Mouse (Mus musculus) adrenal gland (tissue): ENCODE results near the gene Zbtb37.

ENCODE experiments used
- intact Hi-C: fragments of 180-260 bp; cut with DNase I; formaldehyde crosslinking; loops from one replicate; pipeline ENCODE4 v1.15.1; 2025
- long read RNA-seq, 2 experiments: library from polyadenylated mRNA; unstranded; transcript quantifications; one replicate each; pipeline ENCODE4 v2.0.0; 2020; ENCODE audit warnings: borderline replicate concordance in 1 of 2; ENCODE audit not compliant: insufficient replicate concordance in 1 of 2

The Zbtb37 gene
- long read RNA-seq, experiment 1, partial matches to known transcripts: 0 of 1 reads
- long read RNA-seq, experiment 1, other reads (novel, unspliced or antisense): 0 of 1 reads
- long read RNA-seq, experiment 2: 0 reads

GRCm38 (mm10) chr1:161034435-161035280 lies at the start of gene Zbtb37:
Gene Zbtb37, minus strand, starts transcription at chr1:161034849.
- intact Hi-C loops: loop anchor here (5.0 kb wide), 1 partner anchor 72 kb away; no protein-coding TSS in a partner anchor

- intact Hi-C loops: no loop called here
Measured at GRCm38 (mm10) chr1:161077243-161077642, 42.6 kb upstream of the Zbtb37 start.

DNA sequence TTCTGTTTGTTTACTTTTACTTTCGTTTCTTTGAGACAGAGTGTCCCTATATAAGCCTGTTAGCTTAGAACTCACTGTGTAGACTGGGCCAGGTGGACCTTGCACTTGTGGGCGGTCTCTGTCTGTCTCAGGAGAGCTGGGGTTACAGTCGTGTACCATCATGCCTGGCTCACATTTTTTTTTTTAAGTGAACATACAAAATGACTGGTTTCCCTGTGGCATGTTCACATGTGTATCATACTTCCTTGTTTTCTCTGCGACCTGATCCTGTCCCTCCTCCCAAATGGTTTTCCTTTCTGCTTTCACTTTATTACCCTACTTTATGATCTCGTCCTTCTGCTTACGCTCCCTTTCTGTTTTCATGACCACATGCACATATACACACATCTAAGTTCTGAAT lies 41.6 kb upstream of the Zbtb37 start:
- intact Hi-C loops: no loop called here

DNA sequence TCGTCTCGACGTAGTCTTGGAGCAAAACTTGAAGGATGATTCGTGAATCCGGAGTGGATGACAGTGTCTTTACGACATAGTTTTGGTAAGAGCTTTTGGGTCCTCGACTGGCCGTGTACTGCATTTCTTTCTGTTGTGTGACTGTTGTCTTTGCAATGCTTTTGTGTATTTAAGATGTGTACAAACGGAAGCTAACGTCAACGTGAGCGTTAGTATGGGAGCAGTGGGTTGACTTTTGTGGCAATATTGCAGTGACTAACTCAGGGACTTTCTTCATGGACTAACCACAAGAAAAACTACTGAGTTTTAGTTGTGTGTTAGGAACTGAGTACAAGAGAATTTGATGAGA lies 36.6 kb upstream of the Zbtb37 start:
- intact Hi-C loops: no loop called here

GRCm38 (mm10) chr1:161070352-161071271 lies 36.0 kb upstream of the Zbtb37 start, which contains the start of the genes Dars2 and Cenpl:
Gene Dars2, minus strand, starts transcription at chr1:161070658.
Gene Cenpl, plus strand, starts transcription at chr1:161070713.
- intact Hi-C loops: no loop called here

GRCm38 (mm10) chr1:161063351-161063750 lies 28.7 kb upstream of the Zbtb37 start:
- intact Hi-C loops: no loop called here

DNA sequence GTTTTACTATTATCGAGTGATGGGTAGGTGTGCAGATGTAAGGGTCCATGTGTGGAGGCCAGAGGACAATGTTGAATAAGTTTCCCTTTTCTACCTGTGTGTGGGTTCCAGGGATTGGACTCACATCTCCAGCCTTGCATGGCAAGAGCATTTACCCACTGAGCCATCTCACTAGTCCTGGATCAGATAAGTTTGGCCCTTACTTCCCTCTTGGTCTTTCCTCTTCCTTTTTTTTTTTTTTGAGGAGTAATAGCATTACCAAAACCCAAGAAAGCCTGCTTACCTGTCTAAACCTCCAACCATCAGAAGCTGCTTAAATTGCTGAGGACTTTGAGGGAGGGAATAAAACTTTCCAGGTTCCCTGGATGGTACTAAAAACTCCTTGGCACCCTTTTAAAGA lies 22.5 kb upstream of the Zbtb37 start:
- intact Hi-C loops: no loop called here

DNA sequence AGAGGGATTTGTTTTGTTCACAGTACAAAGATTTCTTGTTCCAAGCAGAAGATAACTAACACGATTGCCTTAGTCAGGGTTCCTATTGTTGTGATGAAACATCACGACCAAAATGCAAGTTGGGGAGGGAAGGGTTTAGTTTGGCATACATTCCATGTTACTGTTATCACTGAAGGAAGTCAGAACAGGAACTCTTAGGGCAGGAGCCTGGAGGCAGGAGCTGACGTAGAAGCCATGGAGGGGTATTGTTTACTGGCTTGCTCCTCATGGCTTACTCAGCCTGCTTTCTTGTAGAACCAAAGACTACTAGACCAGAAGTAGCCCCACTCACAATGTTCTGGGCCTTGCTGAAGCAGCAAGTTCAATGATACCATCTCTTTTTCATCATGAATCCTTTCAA lies 12.3 kb upstream of the Zbtb37 start:
- intact Hi-C loops: no loop called here

DNA sequence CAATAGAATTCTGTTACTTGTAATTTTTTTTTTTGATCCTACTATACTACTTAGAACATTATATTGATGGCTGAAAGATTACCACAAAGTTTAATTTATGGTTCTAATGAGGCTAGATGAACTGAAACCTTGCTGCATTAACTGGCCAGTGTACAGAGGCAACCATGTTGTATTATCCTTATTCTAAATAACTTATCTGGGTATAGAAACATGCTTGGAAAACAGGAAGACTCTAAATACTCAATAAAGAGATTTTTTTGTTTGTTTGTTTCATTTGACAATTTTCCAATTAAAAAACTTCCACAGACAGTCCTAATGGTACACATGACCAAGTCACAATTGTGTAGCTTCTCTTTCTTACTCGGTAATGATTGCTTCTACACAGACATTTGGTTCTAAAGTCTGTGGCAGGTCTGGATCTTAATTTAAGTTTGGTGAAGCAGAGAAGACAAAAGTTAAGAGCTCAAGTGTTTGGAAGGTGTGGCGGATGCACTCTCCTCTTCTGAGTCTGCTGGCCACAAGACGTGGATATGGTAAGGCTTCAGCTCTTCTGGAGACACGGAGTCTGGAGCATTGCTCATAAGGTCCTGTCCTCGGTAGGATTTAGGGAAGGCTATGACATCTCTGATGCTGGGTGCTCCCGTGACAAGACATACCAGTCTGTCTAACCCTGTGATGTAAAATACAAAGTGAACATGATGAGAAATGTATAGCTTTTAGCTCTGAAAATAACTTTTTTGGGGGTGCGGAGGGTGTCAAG lies 6.8 kb upstream of the Zbtb37 start:
- intact Hi-C loops: no loop called here

GRCm38 (mm10) chr1:161040855-161041254 lies 6.2 kb upstream of the Zbtb37 start:
- intact Hi-C loops: no loop called here

DNA sequence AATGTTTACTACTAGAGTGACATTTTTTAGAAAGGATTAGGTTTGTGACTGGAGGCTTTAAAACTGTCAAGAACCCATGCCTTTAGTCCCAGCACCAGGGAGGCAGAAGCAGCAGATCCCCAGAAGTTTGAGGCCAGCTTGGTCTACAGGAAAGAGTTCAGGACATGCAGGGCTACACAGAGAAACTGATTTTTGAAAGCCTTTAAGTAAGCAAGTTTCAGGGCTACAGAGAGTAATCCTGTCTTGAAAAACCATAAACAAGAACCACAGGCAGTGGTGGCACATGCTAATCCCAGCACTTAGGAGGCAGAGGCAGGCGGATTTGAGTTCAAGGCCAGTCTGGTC lies 5.7 kb upstream of the Zbtb37 start:
- intact Hi-C loops: no loop called here

DNA sequence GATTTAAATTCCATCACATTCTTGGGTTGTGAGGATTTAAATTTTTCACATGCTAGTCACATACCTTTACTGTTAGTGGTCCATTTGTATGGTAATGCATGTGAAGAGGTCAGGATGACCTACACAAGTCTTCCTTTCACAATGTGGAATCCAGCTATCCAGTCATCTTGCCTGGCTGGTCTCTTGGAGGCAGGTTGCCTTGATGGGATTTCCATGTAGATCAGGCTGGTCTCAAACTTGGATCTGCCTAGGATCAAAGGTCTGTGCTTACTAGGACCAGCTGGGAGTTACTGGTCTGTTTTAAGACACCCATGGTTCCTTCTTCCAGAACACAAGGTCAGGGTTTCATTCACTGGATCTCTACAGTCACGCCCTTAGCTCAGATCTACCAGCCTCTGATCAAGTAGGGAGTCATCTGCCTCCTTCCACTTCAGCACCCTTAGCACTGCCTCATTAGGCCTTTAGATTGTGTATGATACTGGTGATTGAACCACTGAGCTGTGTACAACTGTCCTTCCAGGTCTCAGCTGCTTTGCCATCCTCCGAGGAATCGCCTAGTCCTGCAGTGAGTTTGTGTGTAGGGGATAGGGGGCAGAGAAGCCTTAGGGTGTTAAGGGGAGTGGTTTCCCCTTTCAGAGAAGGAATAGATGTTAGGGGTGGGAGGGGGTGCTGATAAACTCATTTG lies 5.2 kb upstream of the Zbtb37 start:
- intact Hi-C loops: loop anchor here (5.0 kb wide), 1 partner anchor 78 kb away; no protein-coding TSS in a partner anchor

- intact Hi-C loops: loop anchor here (5.0 kb wide), 1 partner anchor 77 kb away; no protein-coding TSS in a partner anchor
Measured at GRCm38 (mm10) chr1:161038968-161039721, 4.5 kb upstream of the Zbtb37 start.

- intact Hi-C loops: loop anchor here (5.0 kb wide), 1 partner anchor 76 kb away; no protein-coding TSS in a partner anchor
Measured at GRCm38 (mm10) chr1:161038004-161038403, 3.4 kb upstream of the Zbtb37 start.

GRCm38 (mm10) chr1:161037599-161037998 lies 3.0 kb upstream of the Zbtb37 start:
- intact Hi-C loops: loop anchor here (5.0 kb wide), 1 partner anchor 75 kb away; no protein-coding TSS in a partner anchor

DNA sequence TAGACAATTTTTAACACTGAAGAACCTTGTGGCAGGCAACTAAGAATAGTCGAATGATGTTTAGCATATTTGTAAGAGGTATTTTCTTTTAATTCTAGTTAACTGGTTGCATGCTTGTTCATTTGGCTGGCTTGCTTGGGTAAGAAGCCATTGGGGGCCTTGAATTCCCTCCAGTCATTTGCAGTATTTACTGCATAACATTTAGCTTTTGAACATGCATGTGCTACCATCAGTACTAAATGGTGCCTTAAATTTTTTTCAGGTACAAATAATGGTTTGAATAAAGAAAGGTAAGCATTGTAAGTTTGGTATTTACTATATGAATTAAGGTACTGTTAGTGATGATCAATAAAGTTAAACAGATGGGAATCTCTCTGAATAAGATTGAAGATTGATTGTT lies 2.4 kb upstream of the Zbtb37 start:
- intact Hi-C loops: loop anchor here (5.0 kb wide), 1 partner anchor 75 kb away; no protein-coding TSS in a partner anchor

- intact Hi-C loops: loop anchor here (5.0 kb wide), 1 partner anchor 74 kb away; no protein-coding TSS in a partner anchor
Measured at GRCm38 (mm10) chr1:161036411-161036841, 1.8 kb upstream of the Zbtb37 start.

DNA sequence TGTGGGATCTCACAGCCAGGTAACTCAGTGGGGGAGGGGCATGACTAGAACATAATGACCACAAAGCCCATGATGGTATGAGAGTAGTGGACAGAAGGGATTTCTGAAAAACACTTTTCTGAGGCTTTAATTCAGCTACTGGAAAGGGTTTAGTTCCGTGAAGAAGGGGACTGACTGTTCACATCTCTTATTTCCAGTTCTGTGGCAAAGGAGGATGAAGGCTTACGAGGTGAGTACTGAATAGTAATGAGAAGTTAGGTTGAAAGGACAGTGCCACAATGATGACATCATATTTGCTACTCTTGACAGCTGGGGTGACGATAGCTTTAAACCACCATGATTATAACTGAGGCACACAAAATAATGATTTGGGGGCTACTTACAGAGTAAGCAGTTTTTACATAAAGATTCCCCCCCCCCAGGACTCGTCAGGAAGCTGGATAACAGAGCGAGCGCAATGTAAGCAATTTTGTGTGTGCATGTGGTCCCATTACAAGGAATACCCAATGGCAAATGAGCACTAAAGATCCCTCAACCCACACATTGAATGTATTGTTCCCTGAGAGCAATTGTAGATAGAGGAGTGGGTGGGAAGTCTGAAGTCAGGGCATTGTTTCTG lies 1.2 kb upstream of the Zbtb37 start:
- intact Hi-C loops: loop anchor here (5.0 kb wide), 1 partner anchor 74 kb away; no protein-coding TSS in a partner anchor
